Mouse (Mus musculus) liver, adult (tissue): Measurements from ENCODE around the gene Lrmda.

Experiments used
- GATA4 ChIP-seq: IDR thresholded peaks from 2 replicates; pipeline ENCODE4 v1.6.1; 2014; ENCODE audit warnings: mild to moderate bottlenecking, low read length; ENCODE audit not compliant: insufficient replicate concordance

The Lrmda gene

GRCm38 (mm10) chr14:23015321-23016067 is 996.0 kb downstream of the Lrmda start:
- TF ChIP-seq GATA4: no peak

- TF ChIP-seq GATA4: no peak
These were observed 996.6 kb downstream of the Lrmda start for GRCm38 (mm10) chr14:23016068-23016611.

GRCm38 (mm10) chr14:23041002-23041401 is 1021.5 kb downstream of the Lrmda start:
- TF ChIP-seq GATA4: no peak

- no peak for TF ChIP-seq GATA4
These were observed 1025.8 kb downstream of the Lrmda start for GRCm38 (mm10) chr14:23045322-23045721.

- no peak for TF ChIP-seq GATA4
These were observed 1026.8 kb downstream of the Lrmda start for GRCm38 (mm10) chr14:23046330-23046729.

- no peak for TF ChIP-seq GATA4
These were observed 1031.9 kb downstream of the Lrmda start for GRCm38 (mm10) chr14:23051441-23051840.

GRCm38 (mm10) chr14:23052833-23053592 is 1033.5 kb downstream of the Lrmda start:
- TF ChIP-seq GATA4: no peak

GRCm38 (mm10) chr14:23057228-23057976 is 1037.9 kb downstream of the Lrmda start:
- TF ChIP-seq GATA4: no peak

GRCm38 (mm10) chr14:23057987-23058386 is 1038.5 kb downstream of the Lrmda start:
- TF ChIP-seq GATA4: no peak

GRCm38 (mm10) chr14:23078719-23079118 is 1059.2 kb downstream of the Lrmda start:
- TF ChIP-seq GATA4: no peak

- TF ChIP-seq GATA4: no peak
These were observed 1064.8 kb downstream of the Lrmda start for GRCm38 (mm10) chr14:23084241-23084773.

- no peak for TF ChIP-seq GATA4
These were observed 1065.3 kb downstream of the Lrmda start for GRCm38 (mm10) chr14:23084797-23085196.

GRCm38 (mm10) chr14:23093306-23093705 is 1073.8 kb downstream of the Lrmda start:
- no peak for TF ChIP-seq GATA4

GRCm38 (mm10) chr14:23094546-23095157 is 1075.1 kb downstream of the Lrmda start:
- TF ChIP-seq GATA4: no peak

- TF ChIP-seq GATA4: no peak
These were observed 1075.9 kb downstream of the Lrmda start for GRCm38 (mm10) chr14:23095158-23096016.
